Mouse (Mus musculus) right cerebral cortex, postnatal 4 days (tissue): Measurements from ENCODE around the gene Olfr547.
"Not testable (repeated sequence)": the region's sequence is repeated elsewhere in the genome, so short reads cannot be mapped to it uniquely, and the experiment has no call there.

Source experiments
- DNase-seq: peaks from one replicate; pipeline ENCODE4 v3.0.0-alpha.2; 2022

Olfr547 gene

GRCm38 (mm10) chr7:102534449-102534848 is at the start of gene Olfr547:
Gene Olfr547, plus strand, starts transcription at chr7:102534749.
- DNase-seq, result no peak

GRCm38 (mm10) chr7:102484766-102485165 is 49.8 kb upstream of the Olfr547 start:
- DNase-seq, result not testable (repeated sequence)

- no peak for DNase-seq
These were observed 48.4 kb upstream of the Olfr547 start for GRCm38 (mm10) chr7:102486105-102486504.

- DNase-seq, result no peak
These were observed 46.4 kb upstream of the Olfr547 start, which contains the start of gene Olfr544 for GRCm38 (mm10) chr7:102488161-102488560. Gene Olfr544, minus strand, starts transcription at chr7:102488313.

- DNase-seq, result not testable (repeated sequence)
These were observed 40.1 kb upstream of the Olfr547 start for GRCm38 (mm10) chr7:102494416-102494815.

GRCm38 (mm10) chr7:102499473-102499872 is 35.1 kb upstream of the Olfr547 start, which contains the start of gene Olfr545:
Gene Olfr545, minus strand, starts transcription at chr7:102499573.
- DNase-seq, result no peak

DNA sequence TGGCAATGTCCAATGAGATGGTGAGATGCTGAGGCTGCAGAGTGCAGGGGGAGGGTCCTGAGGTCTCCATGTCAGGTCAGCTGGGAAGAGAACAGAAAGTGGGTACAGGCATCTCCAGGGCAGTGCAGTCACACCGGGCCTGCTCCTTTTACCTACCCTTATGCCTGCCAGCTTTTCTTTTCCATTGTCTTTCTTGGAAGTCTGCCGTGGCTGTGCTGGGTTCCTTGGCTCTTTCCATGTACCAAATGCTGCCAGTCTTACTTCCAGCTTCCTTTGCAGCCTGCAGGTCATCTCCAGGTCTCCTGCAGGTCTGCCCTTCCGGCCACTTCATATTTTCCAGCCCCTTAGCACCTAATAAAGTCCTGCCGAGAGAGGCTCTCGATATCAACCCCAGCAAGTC is 32.6 kb upstream of the Olfr547 start:
- DNase-seq, result no peak

GRCm38 (mm10) chr7:102506848-102507247 is 27.7 kb upstream of the Olfr547 start:
- peak; percentile 70 for DNase-seq

GRCm38 (mm10) chr7:102508066-102508465 is 26.5 kb upstream of the Olfr547 start:
- DNase-seq, result no peak

DNA sequence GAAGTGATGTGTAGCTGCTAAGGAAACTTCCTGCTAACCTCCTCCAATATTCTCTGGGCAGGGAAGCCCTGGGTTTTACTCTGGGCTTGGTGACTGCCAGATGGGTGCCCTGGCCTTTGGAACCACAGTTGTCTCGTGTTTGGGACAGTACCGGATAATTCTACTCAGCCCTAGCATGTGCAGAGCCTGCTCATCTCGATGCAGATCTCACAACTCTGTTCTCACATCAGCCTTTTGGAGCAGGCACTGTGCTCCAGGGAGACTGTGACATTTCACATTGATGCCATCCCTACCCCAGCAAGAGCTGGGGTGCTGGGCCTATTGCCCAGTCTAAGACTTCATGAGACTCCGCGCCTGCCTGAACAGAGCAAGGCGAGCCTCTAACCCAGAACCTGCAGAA is 25.9 kb upstream of the Olfr547 start:
- no peak for DNase-seq

- DNase-seq, result no peak
These were observed 24.8 kb upstream of the Olfr547 start for GRCm38 (mm10) chr7:102509726-102510125.

DNA sequence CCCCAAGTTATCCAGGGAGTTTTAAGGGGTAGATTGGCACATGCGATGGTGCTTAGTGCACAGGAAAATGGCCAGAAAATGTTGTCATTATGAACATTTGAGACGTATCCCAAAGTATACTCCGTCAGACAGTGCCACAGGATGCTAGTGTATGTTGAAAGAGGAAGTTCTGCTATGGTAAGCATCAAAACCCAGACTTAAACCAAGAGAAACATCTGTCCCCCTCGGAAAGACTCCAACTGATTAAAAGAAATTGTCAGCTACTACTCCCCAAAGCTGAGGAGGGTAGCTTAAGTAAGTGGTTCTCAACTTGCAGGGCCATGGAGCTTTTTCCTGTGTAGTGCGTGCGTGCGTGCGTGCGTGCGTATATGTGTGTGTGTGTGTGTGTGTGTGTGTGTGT is 22.6 kb upstream of the Olfr547 start:
- no peak for DNase-seq

- DNase-seq, result peak; percentile 99
These were observed 21.6 kb upstream of the Olfr547 start for GRCm38 (mm10) chr7:102512814-102513435.

- DNase-seq, result no peak
These were observed 20.4 kb upstream of the Olfr547 start for GRCm38 (mm10) chr7:102514144-102514543.

DNA sequence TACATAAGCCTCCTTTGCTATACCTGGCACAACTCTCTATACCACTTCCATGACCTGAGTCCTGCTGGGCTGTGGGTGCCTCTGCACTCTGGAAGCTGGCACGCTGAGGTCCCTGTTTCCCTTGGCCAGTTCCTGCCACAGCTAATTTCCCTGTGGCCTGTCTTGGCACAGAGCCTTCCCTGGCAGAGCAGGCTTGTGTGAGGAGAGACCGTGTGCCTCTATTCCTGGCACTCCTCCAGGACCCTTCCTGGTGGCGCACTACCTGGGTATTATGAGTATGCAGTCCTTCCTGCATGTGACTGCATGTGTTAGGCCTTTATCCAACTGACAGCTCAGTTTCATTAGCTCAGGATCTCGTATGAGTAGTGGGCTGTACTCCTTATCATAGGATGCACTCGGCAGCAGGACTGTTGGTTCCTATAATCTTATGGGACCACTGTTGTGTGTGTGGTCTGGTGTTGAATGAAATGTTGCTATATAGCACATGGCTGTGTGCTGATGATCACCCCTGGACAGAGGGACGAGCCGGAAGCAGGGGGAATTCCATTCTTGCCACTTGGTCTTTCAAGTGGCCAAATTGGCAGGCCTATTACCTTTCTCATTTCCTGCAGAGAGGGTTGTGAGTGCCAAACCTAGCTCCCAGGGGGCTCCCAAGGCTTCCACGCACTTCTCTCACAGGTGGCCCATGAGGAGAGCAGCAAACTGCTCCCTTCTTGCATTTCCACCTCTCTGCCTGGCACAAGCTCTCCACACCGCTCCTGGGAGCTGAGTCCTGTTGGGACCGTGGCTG is 18.1 kb upstream of the Olfr547 start:
- no peak for DNase-seq

DNA sequence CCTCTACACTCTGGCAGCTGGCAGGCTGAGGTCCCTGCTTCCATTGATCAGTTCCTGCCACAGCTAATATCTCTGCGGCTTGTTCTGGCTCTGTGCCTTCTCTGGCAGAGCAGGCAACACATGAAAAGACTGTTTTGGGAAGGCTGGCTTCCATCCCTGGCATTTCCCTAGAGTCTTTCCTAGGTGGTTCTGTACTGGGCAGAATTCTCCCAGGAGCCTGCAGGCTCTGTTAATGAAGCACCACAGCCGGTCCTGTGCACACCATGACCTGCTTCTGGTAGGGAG is 17.6 kb upstream of the Olfr547 start:
- DNase-seq, result peak; percentile 23

GRCm38 (mm10) chr7:102529052-102529451 is 5.5 kb upstream of the Olfr547 start:
- no peak for DNase-seq

DNA sequence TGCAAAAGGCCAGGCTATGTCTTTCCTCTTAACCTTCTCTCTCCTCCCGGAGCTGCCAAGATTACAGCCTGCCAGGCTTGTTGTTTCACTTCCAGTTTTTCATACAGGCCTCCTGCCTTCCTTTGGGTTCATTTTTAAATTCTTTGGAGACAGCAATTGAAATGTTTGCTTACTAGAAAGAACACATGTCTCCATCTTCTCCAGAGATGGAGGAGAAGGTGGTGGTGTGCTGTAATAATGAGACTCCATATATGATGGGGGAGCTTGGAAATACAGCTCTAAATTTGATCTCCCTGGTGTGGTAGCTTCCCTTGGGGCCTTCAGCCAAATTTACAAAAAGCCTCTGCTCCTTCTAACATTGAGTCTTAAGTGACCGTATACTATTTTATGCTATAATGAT is 6.0 kb downstream of the Olfr547 start, which contains the start of gene Olfr548-ps1:
Olfr548-ps1 (plus strand) TSS at position 301 of the 400 bp plus-strand sequence.
- no peak for DNase-seq

- no peak for DNase-seq
These were observed 6.7 kb downstream of the Olfr547 start for GRCm38 (mm10) chr7:102541251-102541650.

- no peak for DNase-seq
These were observed 15.0 kb downstream of the Olfr547 start, which contains the start of gene Olfr549 for GRCm38 (mm10) chr7:102549570-102549969. Gene Olfr549, plus strand, starts transcription at chr7:102549870.

GRCm38 (mm10) chr7:102553279-102553678 is 18.7 kb downstream of the Olfr547 start:
- no peak for DNase-seq

DNA sequence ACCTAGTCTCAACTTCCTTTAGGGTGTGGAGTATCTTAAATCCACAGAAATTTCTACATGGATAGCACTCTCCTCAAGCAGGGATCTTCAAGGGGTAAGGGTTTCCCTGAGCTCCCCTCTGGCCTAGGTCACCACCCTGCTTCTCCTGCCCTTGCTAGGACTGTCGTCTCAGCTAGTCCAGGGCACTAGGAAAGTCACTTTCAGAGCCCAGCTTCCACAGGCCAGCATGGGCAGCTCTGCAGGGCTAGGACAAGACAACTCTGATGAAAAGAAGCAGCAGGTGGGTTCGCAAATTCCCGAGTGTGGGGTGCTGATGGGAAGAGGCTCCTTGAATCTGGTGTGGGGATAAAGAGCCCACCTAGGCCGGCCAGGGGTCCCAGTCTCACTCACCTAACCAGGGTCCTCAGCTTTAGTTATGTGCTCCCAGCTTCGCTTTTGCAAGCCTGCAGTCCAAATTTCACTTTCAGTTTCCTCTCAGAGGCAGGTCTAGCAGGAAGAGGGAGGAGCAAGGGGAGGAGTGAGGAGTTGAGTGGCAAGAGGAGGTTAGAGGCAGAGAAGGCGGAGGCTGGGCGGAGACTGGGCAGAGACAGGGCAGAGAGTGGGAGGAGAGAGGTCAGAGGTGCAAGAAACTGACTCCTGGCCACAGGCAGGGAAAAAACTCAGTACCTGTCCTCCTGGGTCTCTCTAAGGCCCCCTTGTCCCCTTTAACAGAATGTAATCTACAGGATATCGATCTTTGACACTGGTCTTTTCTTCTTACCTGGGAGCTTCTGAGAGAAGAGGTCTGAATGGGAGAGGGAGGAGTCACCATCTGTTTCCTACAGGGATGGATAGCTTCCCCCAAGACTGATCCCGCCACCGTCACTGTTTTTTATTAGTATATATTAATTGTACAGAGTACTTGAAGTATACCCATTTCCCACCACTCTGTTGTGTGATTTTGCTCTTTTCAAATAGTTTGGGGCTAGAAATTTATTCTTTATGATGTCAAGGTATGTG is 30.7 kb downstream of the Olfr547 start, which contains the start of gene Trim21:
Trim21 (minus strand) TSS at position 488 of the 999 bp plus-strand sequence.
- peak; percentile 10 for DNase-seq

GRCm38 (mm10) chr7:102566219-102566618 is 31.7 kb downstream of the Olfr547 start:
- no peak for DNase-seq
